Mouse (Mus musculus) limb, embryonic 11.5 days (tissue): ENCODE measurements around the gene Naaladl2. TPM values are rescaled to one million over a fixed set of nuclear protein-coding genes. Genes with fewer than 3 reads are reported as not detected.

Source experiments
- ATAC-seq: fragments of 200-750 bp; cut with Nextera tagmentation; 2 replicates; pipeline ENCODE4 v1.8.0; 2017; ENCODE audit warnings: low read depth; ENCODE audit not compliant: insufficient number of reproducible peaks, low FRiP score, low TSS enrichment
- DNase-seq: peaks from one replicate; pipeline ENCODE4 v3.0.0-alpha.2; 2015; ENCODE audit warnings: low spot score
- H3K27ac ChIP-seq: fragments of 300-500 bp; sonication (generic); replicated peaks from 2 replicates; pipeline ENCODE4 v1.5.1; 2014; ENCODE audit warnings: low read depth, mild to moderate bottlenecking, low read length
- H3K27me3 ChIP-seq: fragments of 300-500 bp; sonication (generic); 2 replicates; pipeline ENCODE4 v1.6.1; 2014; ENCODE audit warnings: mild to moderate bottlenecking, low read length, mixed read lengths; ENCODE audit not compliant: control insufficient read depth, insufficient read depth
- H3K36me3 ChIP-seq: fragments of 300-500 bp; sonication (generic); 2 replicates; pipeline ENCODE4 v1.6.1; 2014; ENCODE audit warnings: mild to moderate bottlenecking, low read length, moderate library complexity, mixed read lengths; ENCODE audit not compliant: control insufficient read depth, insufficient read depth
- H3K4me1 ChIP-seq: fragments of 300-500 bp; sonication (generic); 2 replicates; pipeline ENCODE4 v1.6.1; 2014; ENCODE audit warnings: low read length, mixed read lengths; ENCODE audit not compliant: control insufficient read depth, insufficient read depth
- H3K4me2 ChIP-seq: fragments of 300-500 bp; sonication (generic); 2 replicates; pipeline ENCODE4 v1.6.1; 2014; ENCODE audit warnings: low read depth, mild to moderate bottlenecking, moderate library complexity; ENCODE audit not compliant: severe bottlenecking
- H3K4me3 ChIP-seq: fragments of 300-500 bp; sonication (generic); 2 replicates; pipeline ENCODE4 v1.5.1; 2014; ENCODE audit warnings: low read depth, low read length
- H3K9ac ChIP-seq: fragments of 300-500 bp; sonication (generic); 2 replicates; pipeline ENCODE4 v1.6.1; 2014; ENCODE audit warnings: mild to moderate bottlenecking, low read length
- H3K9me3 ChIP-seq: fragments of 300-500 bp; sonication (generic); 2 replicates; pipeline ENCODE4 v1.6.1; 2016; ENCODE audit warnings: low read length; ENCODE audit not compliant: control insufficient read depth
- WGBS: fragments of 180-500 bp; shearing (Covaris S2); extraction: QIAGEN DNeasy Blood & Tissue Kit; methylation state at CpG from one replicate; pipeline ENCODE4 v1.1.7; 2014; 5-methylcytosine and 5-hydroxymethylcytosine counted together
- polyA plus RNA-seq: library from polyadenylated mRNA; unstranded; fragments of >200 nt; fragmentation: Nextera tagmentation; extraction: Ambion mirVana; gene quantifications from 2 replicates; pipeline ENCODE4 v1.2.1, GENCODE M21; 2014

Gene Naaladl2
- polyA plus RNA-seq, 1 experiment from 2014 or later = 0.43 TPM

- Histone ChIP-seq H3K36me3 (no peaks in the 10 kb centered on the region), H3K4me2 (no peak overlapping the region), H3K27me3 (no peaks in the 10 kb centered on the region), H3K4me1 (no peaks in the 10 kb centered on the region), H3K9me3 (no peaks in the 10 kb centered on the region), H3K27ac (no peak overlapping the region), H3K4me3 (no peak overlapping the region), H3K9ac (no peak overlapping the region)
- 64% methylated on average over 10 of the region's 10 CpGs for WGBS
- ATAC-seq (no peak), DNase-seq (no peak)
Observed at GRCm38 (mm10) chr3:24782784-24783461, 361.1 kb downstream of the Naaladl2 start.

- Histone ChIP-seq H3K9me3 (no peaks in the 10 kb centered on the region), H3K4me3 (no peak overlapping the region), H3K4me2 (no peak overlapping the region), H3K27ac (no peak overlapping the region), H3K9ac (no peak overlapping the region), H3K36me3 (no peaks in the 10 kb centered on the region), H3K4me1 (no peaks in the 10 kb centered on the region), H3K27me3 (no peaks in the 10 kb centered on the region)
- no peak for ATAC-seq
- DNase-seq = no peak
- 84% methylated on average over 2 of the region's 2 CpGs for WGBS
Observed at GRCm38 (mm10) chr3:24781687-24782086, 362.4 kb downstream of the Naaladl2 start.

GRCm38 (mm10) chr3:24778416-24778815 is 365.6 kb downstream of the Naaladl2 start:
- Histone ChIP-seq H3K9me3 (no peaks in the 10 kb centered on the region), H3K36me3 (no peaks in the 10 kb centered on the region), H3K4me2 (no peak overlapping the region), H3K27ac (no peak overlapping the region), H3K4me3 (no peak overlapping the region), H3K27me3 (no peaks in the 10 kb centered on the region), H3K4me1 (no peaks in the 10 kb centered on the region), H3K9ac (no peak overlapping the region)
- ATAC-seq = no peak
- no peak for DNase-seq

- H3K36me3 ChIP-seq = no peaks in the 10 kb centered on the region
- H3K4me3 ChIP-seq = no peak overlapping the region
- H3K27me3 ChIP-seq = no peaks in the 10 kb centered on the region
- no peak overlapping the region for H3K9ac ChIP-seq
- WGBS = 88% methylated on average over 3 of the region's 3 CpGs
- H3K9me3 ChIP-seq = no peaks in the 10 kb centered on the region
- H3K4me1 ChIP-seq = no peaks in the 10 kb centered on the region
- H3K27ac ChIP-seq = no peak overlapping the region
- H3K4me2 ChIP-seq = no peak overlapping the region
- no peak for DNase-seq
- ATAC-seq = no peak
Observed at GRCm38 (mm10) chr3:24749055-24749454, 395.0 kb downstream of the Naaladl2 start.

- no peaks in the 10 kb centered on the region for H3K36me3 ChIP-seq
- no peaks in the 10 kb centered on the region for H3K9me3 ChIP-seq
- no peak overlapping the region for H3K27ac ChIP-seq
- H3K4me3 ChIP-seq = no peak overlapping the region
- no peak for ATAC-seq
- no peaks in the 10 kb centered on the region for H3K4me1 ChIP-seq
- H3K27me3 ChIP-seq = no peaks in the 10 kb centered on the region
- WGBS = 85% methylated on average over 6 of the region's 6 CpGs
- no peak overlapping the region for H3K9ac ChIP-seq
- no peak for DNase-seq
- H3K4me2 ChIP-seq = no peak overlapping the region
Observed at GRCm38 (mm10) chr3:24747182-24747856, 396.7 kb downstream of the Naaladl2 start.

GRCm38 (mm10) chr3:24743946-24744345 is 400.1 kb downstream of the Naaladl2 start:
- ATAC-seq = no peak
- H3K4me3 ChIP-seq = no peak overlapping the region

GRCm38 (mm10) chr3:24719181-24719749 is 424.8 kb downstream of the Naaladl2 start:
- Histone ChIP-seq H3K4me1 (no peaks in the 10 kb centered on the region), H3K9ac (no peak overlapping the region), H3K4me2 (no peak overlapping the region), H3K27ac (no peak overlapping the region), H3K9me3 (no peaks in the 10 kb centered on the region), H3K27me3 (no peaks in the 10 kb centered on the region), H3K4me3 (no peak overlapping the region), H3K36me3 (no peaks in the 10 kb centered on the region)
- no peak for DNase-seq
- WGBS = 72% methylated on average over 3 of the region's 3 CpGs
- no peak for ATAC-seq

More at GRCm38 (mm10) chr3:24743946-24744345, 400.1 kb downstream of the Naaladl2 start:
- H3K36me3 ChIP-seq = no peaks in the 10 kb centered on the region
- DNase-seq = no peak
- H3K4me2 ChIP-seq = no peak overlapping the region
- H3K9ac ChIP-seq = no peak overlapping the region
- no peak overlapping the region for H3K27ac ChIP-seq
- no peaks in the 10 kb centered on the region for H3K4me1 ChIP-seq
- H3K9me3 ChIP-seq = no peaks in the 10 kb centered on the region
- H3K27me3 ChIP-seq = no peaks in the 10 kb centered on the region
- WGBS = 84% methylated on average over 3 of the region's 3 CpGs

GRCm38 (mm10) chr3:24714770-24715169 is 429.3 kb downstream of the Naaladl2 start:
- Histone ChIP-seq H3K9ac (no peak overlapping the region), H3K9me3 (no peaks in the 10 kb centered on the region), H3K27me3 (no peaks in the 10 kb centered on the region), H3K4me3 (no peak overlapping the region), H3K4me2 (no peak overlapping the region), H3K4me1 (no peaks in the 10 kb centered on the region), H3K36me3 (no peaks in the 10 kb centered on the region), H3K27ac (no peak overlapping the region)
- DNase-seq (no peak), ATAC-seq (no peak)
- 92% methylated on average over 3 of the region's 3 CpGs for WGBS
